Mouse (Mus musculus) small intestine, adult 2 months (tissue): ENCODE results near the gene Rpa2.

Experiments
- CTCF ChIP-seq: fragments of 200-500 bp; IDR thresholded peaks from 2 replicates; pipeline ENCODE4 v1.5.1; 2012; ENCODE audit warnings: low read depth, mild to moderate bottlenecking, control low read depth, inconsistent platforms, low read length, moderate library complexity, mixed read lengths; ENCODE audit not compliant: insufficient replicate concordance, insufficient read length; ENCODE audit errors: extremely low read depth
- POLR2A ChIP-seq: fragments of 200-500 bp; IDR thresholded peaks from 2 replicates; pipeline ENCODE4 v1.6.1; 2012; ENCODE audit warnings: low read depth, mild to moderate bottlenecking, control low read depth, inconsistent platforms, low read length, moderate library complexity

DNA sequence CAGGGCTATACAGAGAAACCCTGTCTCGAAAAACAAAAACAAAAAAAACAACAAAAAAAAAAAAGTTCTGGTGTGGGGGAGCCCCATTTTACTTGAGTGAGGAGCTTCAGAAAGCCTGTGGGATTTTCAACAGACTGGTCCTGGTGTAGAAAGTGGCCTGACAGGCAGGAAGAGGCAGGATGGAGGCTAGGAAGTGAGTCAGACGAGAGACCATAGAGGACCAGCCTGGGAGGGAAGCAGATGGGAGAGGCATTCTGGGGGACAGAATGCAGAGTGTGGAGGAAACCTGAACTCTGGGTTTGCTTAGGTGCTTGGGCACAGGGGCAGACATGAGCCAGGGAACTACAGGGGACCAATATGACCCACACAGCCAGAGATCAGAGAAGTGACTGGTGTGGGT is 48.7 kb downstream of the Rpa2 start:
- no peak for TF ChIP-seq CTCF
- TF ChIP-seq POLR2A: no peak
